Mouse (Mus musculus) lung, postnatal 0 days (tissue): ENCODE measurements around the gene Heatr5a. TPM values are rescaled to one million over a fixed set of nuclear protein-coding genes. Genes with fewer than 3 reads are reported as not detected.

Source experiments
- ATAC-seq: fragments of 200-750 bp; cut with Nextera tagmentation; 2 replicates; pipeline ENCODE4 v1.8.0; 2017; ENCODE audit warnings: moderate library complexity
- DNase-seq: peaks from one replicate; pipeline ENCODE4 v3.0.0-alpha.2; 2016; ENCODE audit warnings: low spot score
- H3K27ac ChIP-seq: fragments of 300-500 bp; sonication (generic); 2 replicates; pipeline ENCODE4 v1.5.1; 2014; ENCODE audit warnings: antibody characterized with exemption, mild to moderate bottlenecking, low read length, mixed read lengths
- H3K27me3 ChIP-seq: fragments of 300-500 bp; sonication (generic); replicated peaks from 2 replicates; pipeline ENCODE4 v1.6.1; 2014; ENCODE audit warnings: low read length, mixed read lengths; ENCODE audit not compliant: insufficient read depth
- H3K36me3 ChIP-seq: fragments of 300-500 bp; sonication (generic); 2 replicates; pipeline ENCODE4 v1.6.1; 2014; ENCODE audit warnings: low read length, mixed read lengths; ENCODE audit not compliant: insufficient read depth
- H3K4me1 ChIP-seq: fragments of 300-500 bp; sonication (generic); 2 replicates; pipeline ENCODE4 v1.6.1; 2014; ENCODE audit warnings: antibody characterized with exemption, low read depth, low read length, mixed read lengths; ENCODE audit not compliant: insufficient read depth
- H3K4me2 ChIP-seq: fragments of 300-500 bp; sonication (generic); replicated peaks from 2 replicates; pipeline ENCODE4 v1.6.1; 2014; ENCODE audit warnings: low read depth, mild to moderate bottlenecking, low read length, moderate library complexity, mixed read lengths
- H3K4me3 ChIP-seq: fragments of 300-500 bp; sonication (generic); 2 replicates; pipeline ENCODE4 v1.5.1; 2014; ENCODE audit warnings: low read depth, low read length
- H3K9ac ChIP-seq: fragments of 300-500 bp; sonication (generic); replicated peaks from 2 replicates; pipeline ENCODE4 v1.6.1; 2014; ENCODE audit warnings: low read depth, mild to moderate bottlenecking
- H3K9me3 ChIP-seq: fragments of 300-500 bp; sonication (generic); 2 replicates; pipeline ENCODE4 v1.6.1; 2016; ENCODE audit warnings: low read length, mixed read lengths
- CTCF ChIP-seq: IDR thresholded peaks from 2 replicates; pipeline ENCODE4 v1.5.1; 2016; ENCODE audit warnings: antibody characterized with exemption, mild to moderate bottlenecking
- EP300 ChIP-seq: IDR thresholded peaks from 2 replicates; pipeline ENCODE4 v1.6.1; 2016; ENCODE audit warnings: antibody characterized with exemption, mild to moderate bottlenecking, control low read depth
- WGBS: fragments of 180-500 bp; shearing (Covaris S2); extraction: QIAGEN DNeasy Blood & Tissue Kit; methylation state at CpG from one replicate; pipeline ENCODE4 v1.1.7; 2014; 5-methylcytosine and 5-hydroxymethylcytosine counted together
- polyA plus RNA-seq: library from polyadenylated mRNA; unstranded; fragments of >200 nt; fragmentation: Nextera tagmentation; extraction: Ambion mirVana; gene quantifications from 2 replicates; pipeline ENCODE4 v1.2.1, GENCODE M21; 2015

Heatr5a gene
- polyA plus RNA-seq, 1 experiment from 2014 or later, result 5.0 TPM

DNA sequence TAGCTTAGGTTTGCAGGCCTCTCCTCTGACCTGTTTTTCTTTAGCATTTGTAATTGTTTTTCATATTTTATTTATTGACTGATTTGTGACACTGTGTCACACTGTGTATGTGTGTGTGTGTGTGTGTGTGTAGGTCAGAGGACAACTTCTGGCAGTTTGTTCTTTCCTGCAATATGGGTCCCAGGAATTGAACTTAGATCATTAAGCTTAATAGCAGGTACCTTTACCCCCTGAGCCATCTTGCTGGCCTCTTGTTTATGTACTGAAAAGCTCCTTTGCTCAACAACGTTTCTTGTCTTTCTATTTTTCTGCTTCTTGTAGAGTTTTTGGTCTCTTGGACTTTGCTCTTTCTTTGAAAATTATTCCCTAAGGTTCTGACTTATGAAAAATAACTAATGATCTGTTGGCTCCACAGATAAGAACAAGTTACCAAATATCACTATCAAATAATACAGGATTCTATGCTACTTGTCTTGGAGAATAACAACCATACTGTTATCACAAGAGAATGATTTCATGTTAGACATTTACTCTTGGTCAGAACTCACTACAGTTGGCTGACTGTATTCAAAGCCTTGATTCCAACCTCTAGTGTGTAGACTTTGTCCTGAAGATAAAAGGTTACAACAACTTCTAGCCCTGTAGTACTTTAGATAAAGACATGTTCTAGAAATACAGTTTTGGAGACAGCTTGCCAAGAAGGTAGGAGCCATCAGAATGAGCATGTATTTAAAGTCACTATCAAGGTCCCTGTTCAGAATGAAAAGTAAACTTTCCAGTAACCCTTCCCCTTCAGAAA is 24.8 kb upstream of the Heatr5a start:
- Histone ChIP-seq H3K36me3 (peaks cover 3% of the 10 kb centered on the region; the same call in 1 of the 2 replicates), H3K9me3 (no peaks in the 10 kb centered on the region), H3K4me3 (no peak overlapping the region), H3K27ac (no peak overlapping the region), H3K9ac (no peak overlapping the region), H3K4me2 (no peak overlapping the region), H3K4me1 (no peaks in the 10 kb centered on the region), H3K27me3 (no peaks in the 10 kb centered on the region)
- ATAC-seq, result no peak
- TF ChIP-seq EP300 (no peak), CTCF (no peak)
- 83% methylated on average over 1 of the region's 1 CpGs for WGBS
- no peak for DNase-seq

DNA sequence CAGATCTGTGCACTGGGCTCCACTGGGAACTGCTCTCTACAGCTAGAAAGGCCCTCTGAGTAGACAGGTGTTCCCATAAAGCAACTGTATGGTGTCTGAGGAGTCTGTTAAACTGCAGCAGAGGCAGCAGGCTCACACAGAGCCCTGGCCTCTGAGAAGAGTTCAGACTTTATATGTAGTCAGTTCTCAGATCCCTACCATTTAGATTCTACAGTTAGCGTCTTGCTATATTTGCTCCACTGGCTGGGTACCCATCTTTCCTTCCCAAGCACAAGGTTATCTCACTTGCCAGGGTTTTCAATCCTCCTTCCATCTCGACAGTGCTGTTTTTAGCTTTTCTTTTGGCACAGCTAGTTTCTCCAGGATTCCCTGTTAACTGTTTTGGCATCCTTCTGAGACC is 19.5 kb upstream of the Heatr5a start:
- no peaks in the 10 kb centered on the region for H3K36me3 ChIP-seq
- no peak overlapping the region for H3K4me3 ChIP-seq
- H3K4me1 ChIP-seq, result no peaks in the 10 kb centered on the region
- no peak overlapping the region for H3K27ac ChIP-seq
- H3K27me3 ChIP-seq, result no peaks in the 10 kb centered on the region
- H3K9ac ChIP-seq, result no peak overlapping the region
- H3K4me2 ChIP-seq, result no peak overlapping the region
- ATAC-seq (no peak), DNase-seq (no peak)
- WGBS, result 71% methylated on average over 2 of the region's 2 CpGs
- no peaks in the 10 kb centered on the region for H3K9me3 ChIP-seq
- TF ChIP-seq EP300 (no peak), CTCF (no peak)

DNA sequence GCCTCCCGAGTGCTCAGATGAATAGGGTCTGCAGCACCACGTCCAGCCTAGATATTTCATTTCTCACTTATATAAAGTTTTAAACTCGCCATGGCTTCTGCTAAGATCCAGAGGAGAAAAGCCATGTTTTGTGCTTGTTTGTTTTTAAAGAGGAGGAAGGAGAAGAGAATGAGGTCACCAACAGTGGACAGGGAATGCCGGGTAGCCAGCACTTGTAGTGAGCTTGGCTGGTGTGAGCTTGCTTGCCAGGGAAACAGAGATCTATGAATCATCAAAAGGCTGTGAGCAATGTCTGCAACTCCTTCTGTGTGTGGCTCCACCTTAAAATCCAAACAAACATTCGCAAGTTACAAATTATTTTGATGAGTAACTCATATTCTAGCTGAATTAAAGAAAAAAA is 17.4 kb upstream of the Heatr5a start:
- H3K36me3 ChIP-seq, result no peaks in the 10 kb centered on the region
- WGBS, result 83% methylated on average over 5 of the region's 5 CpGs
- H3K9me3 ChIP-seq, result no peaks in the 10 kb centered on the region
- no peak overlapping the region for H3K4me2 ChIP-seq
- no peak for DNase-seq
- no peak overlapping the region for H3K4me3 ChIP-seq
- no peak for ATAC-seq
- H3K4me1 ChIP-seq, result no peaks in the 10 kb centered on the region
- H3K9ac ChIP-seq, result no peak overlapping the region
- H3K27me3 ChIP-seq, result no peaks in the 10 kb centered on the region
- no peak for TF ChIP-seq EP300
- no peak overlapping the region for H3K27ac ChIP-seq

DNA sequence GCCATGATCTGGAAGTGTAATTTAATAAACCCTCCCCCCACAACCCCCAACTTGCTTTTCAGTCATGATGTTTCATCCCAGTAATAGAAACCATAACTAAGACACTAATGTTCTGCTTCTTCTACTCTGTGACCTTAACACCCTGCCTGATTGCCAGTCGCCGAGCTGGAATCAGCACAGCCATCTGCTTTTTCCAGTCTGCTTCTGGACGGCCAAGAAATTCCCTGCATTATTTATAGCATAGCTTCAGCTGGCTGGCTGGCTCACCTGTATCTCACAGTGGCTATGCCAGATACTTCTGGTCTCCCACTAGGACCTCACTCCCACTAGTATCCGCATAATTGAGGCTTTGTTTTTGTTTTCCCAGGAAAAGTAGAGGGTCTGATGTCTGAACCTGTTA is 14.7 kb upstream of the Heatr5a start:
- no peak overlapping the region for H3K4me2 ChIP-seq
- WGBS, result 60% methylated on average over 4 of the region's 4 CpGs
- TF ChIP-seq EP300 (no peak), CTCF (no peak)
- no peak overlapping the region for H3K4me3 ChIP-seq
- DNase-seq, result no peak
- no peak overlapping the region for H3K9ac ChIP-seq
- H3K4me1 ChIP-seq, result no peaks in the 10 kb centered on the region
- H3K9me3 ChIP-seq, result no peaks in the 10 kb centered on the region
- no peaks in the 10 kb centered on the region for H3K27me3 ChIP-seq
- H3K27ac ChIP-seq, result no peak overlapping the region
- no peaks in the 10 kb centered on the region for H3K36me3 ChIP-seq
- no peak for ATAC-seq

GRCm38 (mm10) chr12:51985163-51985748 is 14.1 kb upstream of the Heatr5a start:
- no peak overlapping the region for H3K27ac ChIP-seq
- H3K4me1 ChIP-seq, result no peaks in the 10 kb centered on the region
- 86% methylated on average over 3 of the region's 3 CpGs for WGBS
- no peak overlapping the region for H3K9ac ChIP-seq
- no peaks in the 10 kb centered on the region for H3K9me3 ChIP-seq
- no peaks in the 10 kb centered on the region for H3K36me3 ChIP-seq
- H3K27me3 ChIP-seq, result no peaks in the 10 kb centered on the region
- ATAC-seq, result no peak
- no peak overlapping the region for H3K4me3 ChIP-seq
- TF ChIP-seq EP300, result no peak
- no peak overlapping the region for H3K4me2 ChIP-seq
- no peak for DNase-seq

DNA sequence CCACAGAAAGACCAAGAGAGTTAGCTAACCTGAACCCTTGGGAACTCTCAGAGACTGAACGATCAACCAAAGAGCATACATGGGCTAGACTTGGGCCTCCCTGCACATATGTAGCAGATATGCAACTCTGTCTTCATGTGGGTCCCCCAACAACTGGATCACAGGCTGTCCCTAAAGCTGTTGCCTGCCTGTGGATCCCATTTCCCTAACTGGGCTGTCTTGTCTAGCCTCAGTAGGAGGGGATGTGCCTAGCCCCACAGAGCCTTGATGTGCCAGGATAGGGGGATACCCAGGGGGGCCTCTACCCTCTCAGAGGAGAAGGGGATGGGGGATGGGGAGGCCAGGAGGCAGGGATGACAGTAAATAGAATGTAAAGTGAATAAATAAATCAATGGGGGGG is 12.5 kb upstream of the Heatr5a start:
- no peak overlapping the region for H3K27ac ChIP-seq
- no peak overlapping the region for H3K4me2 ChIP-seq
- no peaks in the 10 kb centered on the region for H3K9me3 ChIP-seq
- no peaks in the 10 kb centered on the region for H3K27me3 ChIP-seq
- ATAC-seq (no peak), DNase-seq (no peak)
- H3K4me1 ChIP-seq, result no peaks in the 10 kb centered on the region
- no peaks in the 10 kb centered on the region for H3K36me3 ChIP-seq
- H3K4me3 ChIP-seq, result no peak overlapping the region
- TF ChIP-seq CTCF (no peak), EP300 (no peak)
- WGBS, result 88% methylated on average over 1 of the region's 1 CpGs
- H3K9ac ChIP-seq, result no peak overlapping the region
